Mouse (Mus musculus): ENCODE measurements around the gene Zfp672.

Gene Zfp672

DNA sequence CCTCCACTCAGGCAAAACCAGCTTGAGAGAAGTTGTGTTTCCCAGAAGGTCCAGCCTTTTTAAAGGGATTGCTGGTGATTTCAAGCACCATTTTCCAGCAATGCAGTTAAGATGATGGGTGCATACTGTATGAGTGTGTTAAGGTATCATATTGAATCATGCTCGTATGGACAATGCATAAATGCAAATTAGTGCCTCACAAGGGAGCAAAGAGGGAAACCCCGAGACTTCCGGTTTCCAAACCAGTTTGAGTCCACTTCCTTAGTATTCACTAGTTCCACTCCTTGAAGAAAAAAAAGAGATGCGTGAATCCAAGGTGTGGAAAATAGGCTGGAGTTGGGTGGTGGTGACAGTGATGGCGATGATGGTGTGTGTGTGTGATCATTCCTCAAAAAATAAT, 47.6 kb downstream of the Zfp672 start:
- no peak for DNase-seq (ENCODE audit: low spot score)

DNA sequence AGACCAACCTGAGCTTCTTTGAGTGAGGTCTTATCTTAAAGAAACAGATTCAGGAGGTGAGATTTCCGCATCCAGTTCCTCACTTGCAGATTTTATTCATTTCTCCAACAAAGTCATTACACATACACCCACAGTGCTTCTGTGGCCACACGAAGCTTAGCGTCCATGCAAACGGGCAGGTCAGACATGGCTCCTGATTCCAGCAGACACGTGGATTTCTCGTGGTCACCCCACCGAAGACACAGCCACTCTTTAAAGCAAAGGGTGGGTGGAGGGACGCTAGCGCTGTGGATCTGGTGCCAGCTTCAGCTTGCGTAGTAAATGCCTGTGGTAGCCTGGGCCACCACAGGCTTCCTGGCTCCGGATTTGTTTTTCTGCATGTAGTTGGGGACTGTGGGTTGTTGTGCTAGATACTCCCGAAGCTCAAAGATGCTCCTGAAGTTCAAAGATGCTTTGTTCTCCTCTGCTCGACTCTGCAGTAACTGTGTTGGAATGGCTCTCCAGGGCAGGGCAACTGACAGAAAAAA, 48.1 kb downstream of the Zfp672 start:
- DNase-seq (ENCODE audit: low spot score): no peak

DNA sequence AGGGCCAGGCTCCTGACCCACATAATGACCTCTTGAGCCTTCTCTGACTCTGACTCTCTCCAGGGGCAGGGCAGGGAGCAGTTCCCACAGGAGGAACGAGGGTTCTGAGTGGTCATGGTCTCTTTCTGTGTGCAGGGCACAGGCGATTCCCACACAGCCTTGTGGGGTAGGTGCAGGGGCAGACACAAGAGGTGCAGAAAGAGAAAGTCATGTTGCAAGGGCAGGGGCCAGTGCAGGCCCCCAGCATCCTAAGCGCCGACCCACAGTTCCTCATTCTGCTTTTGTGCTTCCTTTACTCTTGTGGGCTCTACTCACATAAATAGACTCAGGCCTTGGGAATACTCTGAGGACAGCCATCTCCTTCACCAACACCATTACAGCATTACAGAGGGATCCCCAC, 54.4 kb downstream of the Zfp672 start:
- DNase-seq (ENCODE audit: low spot score): no peak

DNA sequence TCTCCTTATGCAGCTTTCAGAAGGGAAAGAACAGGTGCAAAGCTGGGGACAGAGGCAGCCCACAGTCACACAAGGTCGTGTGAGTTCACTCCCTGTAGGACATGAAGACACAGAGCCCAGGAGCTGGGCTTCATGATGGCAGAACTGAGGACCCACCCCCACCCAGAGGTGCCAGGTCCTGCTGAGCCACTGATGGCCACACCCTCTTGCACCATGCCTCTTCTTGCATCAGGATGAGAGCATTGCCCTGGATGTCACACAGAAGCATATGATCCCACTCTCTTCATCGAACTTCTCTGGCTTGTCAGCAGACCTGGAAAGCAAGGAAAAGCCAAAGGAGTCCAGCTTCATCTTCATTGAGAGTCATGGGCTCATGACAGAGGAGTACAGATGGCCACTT, 55.6 kb downstream of the Zfp672 start, which contains the start of gene 4930438A08Rik:
Gene 4930438A08Rik (plus strand): TSS at position 228 of the 400 bp plus-strand sequence.
- no peak for DNase-seq (ENCODE audit: low spot score)

DNA sequence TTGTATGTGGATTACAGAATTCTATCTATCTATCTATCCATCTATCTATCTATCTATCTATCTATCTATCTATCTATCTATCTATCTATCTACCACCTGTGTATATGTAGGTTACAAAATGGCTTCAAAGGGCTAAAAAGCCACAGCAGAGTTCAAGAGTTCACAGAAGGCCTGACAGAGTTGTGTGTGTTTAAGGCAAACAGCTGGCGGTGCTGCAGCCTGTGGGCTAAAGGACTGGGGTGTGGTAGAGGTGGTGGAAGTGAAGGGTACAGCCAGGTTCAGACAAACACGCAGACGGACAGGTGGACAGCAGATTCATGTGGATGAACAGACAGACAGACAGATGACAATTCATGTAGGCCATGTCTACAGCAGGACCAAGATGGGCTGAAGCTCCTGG, 61.9 kb downstream of the Zfp672 start:
- no peak for DNase-seq (ENCODE audit: low spot score)
